ENCODE assay signal across 18 mouse cellular contexts in genomic region chr17:65929319-65929978, GRCm38 (mm10). TPM values are rescaled to one million over a fixed set of nuclear protein-coding genes. Genes with fewer than 3 reads are reported as not detected.
A peak's percentile ranks its signal among the peaks of the same experiment; 100 is the strongest.
DNase-seq lines count a peak whose midpoint lies in the region; ATAC-seq lines count a peak whose summit lies in the region.
"Had no signal": no experiment of that assay in that cellular context is flagged by ENCODE, and none has a peak within 500 bp of the region (broad histone marks: within the 10 kb centered on the region; RNA-seq: fewer than 3 reads in every experiment).

No protein-coding gene starts in this region.

- 79% methylated on average over 22 of the region's 22 CpGs for WGBS in intestine, embryonic 15.5 days

- ATAC-seq in intestine, embryonic 15.5 days: peak; percentile 77
- ATAC-seq: Patski had no signal

- H3K9ac ChIP-seq in intestine, embryonic 15.5 days: no peak overlapping the region
- H3K9ac ChIP-seq: forebrain, embryonic 12.5 days; heart, embryonic 12.5 days; liver, embryonic 14.5 days had no signal

- peaks cover 10% of the 10 kb centered on the region for H3K4me1 ChIP-seq in intestine, embryonic 15.5 days (replicated peaks)

- no peak overlapping the region for H3K4me3 ChIP-seq in intestine, embryonic 15.5 days (replicated peaks)
- H3K4me3 ChIP-seq: forebrain, embryonic 12.5 days; heart, embryonic 12.5 days; megakaryocyte, embryonic 14.5 days had no signal

- H3K27me3 ChIP-seq in intestine, embryonic 15.5 days (replicated peaks): no peaks in the 10 kb centered on the region
- H3K27me3 ChIP-seq: forebrain, embryonic 12.5 days; heart, embryonic 12.5 days; megakaryocyte, embryonic 14.5 days; Patski had no signal

- no peak overlapping the region for H3K27ac ChIP-seq in intestine, embryonic 15.5 days
- H3K27ac ChIP-seq: forebrain, embryonic 12.5 days; liver, embryonic 14.5 days had no signal

- H3K36me3 ChIP-seq in intestine, embryonic 15.5 days: peaks cover 7% of the 10 kb centered on the region; the same call in 1 of the 2 replicates

- no peaks in the 10 kb centered on the region for H3K9me3 ChIP-seq in intestine, embryonic 15.5 days
- H3K9me3 ChIP-seq: forebrain, embryonic 12.5 days; megakaryocyte, embryonic 14.5 days had no signal

- peak; percentile 77 for DNase-seq in A20 (ENCODE audit: low read depth, low spot score)
- peak; percentile 60 for DNase-seq in CD4-positive helper T cell, adult 2 months (ENCODE audit: low read depth, low spot score)
- peak; percentile 84 for DNase-seq in lung, postnatal 36 days
- DNase-seq in right cerebral cortex, adult 2 months (ENCODE audit: low spot score in 2 of 2): no peak
- no peak for DNase-seq in cerebellum, adult 11-12 months
- DNase-seq in layer of hippocampus, postnatal 10 days (ENCODE audit: low spot score in 2 of 2): no peak
- DNase-seq: gastrocnemius, postnatal 36 days; heart, postnatal 4 days; kidney, adult 11 months; kidney, postnatal 10 days; layer of hippocampus, postnatal 36 days; left cerebral cortex, postnatal 4 days had no signal

- H3K4me2 ChIP-seq in intestine, embryonic 15.5 days (replicated peaks): no peak overlapping the region
- H3K4me2 ChIP-seq: forebrain, embryonic 12.5 days; heart, embryonic 12.5 days had no signal

RNA-seq across cellular contexts. Expression of gene Twsg1, which starts 21.6 kb away (rescaled TPM):
- polyA plus RNA-seq in intestine, embryonic 15.5 days (2015; fragmentation: Nextera tagmentation; extraction: Ambion mirVana): 74.6 and 82.4 TPM in 2 replicates
- 10 to 100 TPM; 34.8 to 35.3 TPM for total RNA-seq in layer of hippocampus, postnatal 10 days (2021)

RNA-seq across cellular contexts. Expression of gene Ralbp1, which starts 43.9 kb away (rescaled TPM):
- 64.3 and 74.9 TPM in 2 replicates for polyA plus RNA-seq in intestine, embryonic 15.5 days (2015; fragmentation: Nextera tagmentation; extraction: Ambion mirVana)
- total RNA-seq in layer of hippocampus, postnatal 10 days (2021): 10 to 100 TPM; 36.2 to 38.8 TPM

Comparison
In these comparisons a context has a peak if more than half of its experiments do, and no peak if none do; other contexts are left out.
1. DNase-seq: peak in A20 (single experiment), CD4-positive helper T cell, adult 2 months (single experiment) and lung, postnatal 36 days (single experiment); none in right cerebral cortex, adult 2 months (0 of 2), cerebellum, adult 11-12 months (single experiment) and layer of hippocampus, postnatal 10 days (0 of 2).